Mouse (Mus musculus) forebrain, embryonic 15.5 days (tissue): ENCODE data around the gene Cmya5. TPM values are rescaled to one million over a fixed set of nuclear protein-coding genes. Genes with fewer than 3 reads are reported as not detected.

Source experiments
- ATAC-seq: fragments of 200-750 bp; cut with Nextera tagmentation; replicated peaks from 2 replicates; pipeline ENCODE4 v1.8.0; 2017; ENCODE audit warnings: mild to moderate bottlenecking, moderate TSS enrichment, moderate library complexity
- H3K27ac ChIP-seq: fragments of 300-500 bp; sonication (generic); replicated peaks from 2 replicates; pipeline ENCODE4 v1.5.1; 2015; ENCODE audit warnings: mild to moderate bottlenecking, inconsistent platforms
- H3K27me3 ChIP-seq: fragments of 300-500 bp; sonication (generic); 2 replicates; pipeline ENCODE4 v1.6.1; 2015; ENCODE audit warnings: inconsistent platforms
- H3K36me3 ChIP-seq: fragments of 300-500 bp; sonication (generic); 2 replicates; pipeline ENCODE4 v1.6.1; 2015; ENCODE audit warnings: mild to moderate bottlenecking, inconsistent platforms
- H3K4me1 ChIP-seq: fragments of 300-500 bp; sonication (generic); 2 replicates; pipeline ENCODE4 v1.6.1; 2015; ENCODE audit warnings: inconsistent platforms
- H3K4me2 ChIP-seq: fragments of 300-500 bp; sonication (generic); replicated peaks from 2 replicates; pipeline ENCODE4 v1.6.1; 2015; ENCODE audit warnings: mild to moderate bottlenecking, inconsistent platforms
- H3K4me3 ChIP-seq: fragments of 300-500 bp; sonication (generic); 2 replicates; pipeline ENCODE4 v1.5.1; 2015; ENCODE audit warnings: mild to moderate bottlenecking, inconsistent platforms
- H3K9ac ChIP-seq: fragments of 300-500 bp; sonication (generic); replicated peaks from 2 replicates; pipeline ENCODE4 v1.6.1; 2015; ENCODE audit warnings: mild to moderate bottlenecking, inconsistent platforms
- H3K9me3 ChIP-seq: fragments of 300-500 bp; sonication (generic); 2 replicates; pipeline ENCODE4 v1.6.1; 2016; ENCODE audit warnings: inconsistent platforms
- WGBS: fragments of 180-500 bp; shearing (Covaris S2); methylation state at CpG from one replicate; pipeline ENCODE4 v1.1.7; 2015; ENCODE audit warnings: mixed read lengths; 5-methylcytosine and 5-hydroxymethylcytosine counted together
- polyA plus RNA-seq: library from polyadenylated mRNA; unstranded; fragments of >200 nt; fragmentation: Nextera tagmentation; extraction: Ambion mirVana; gene quantifications from 2 replicates; pipeline ENCODE4 v1.2.1, GENCODE M21; 2015

Cmya5 gene
- polyA plus RNA-seq, 1 experiment from 2014 or later, result 0.19 TPM

- Histone ChIP-seq H3K4me1 (no peaks in the 10 kb centered on the region), H3K27ac (no peak overlapping the region), H3K9ac (no peak overlapping the region), H3K9me3 (no peaks in the 10 kb centered on the region), H3K27me3 (no peaks in the 10 kb centered on the region), H3K4me2 (no peak overlapping the region), H3K4me3 (no peak overlapping the region), H3K36me3 (no peaks in the 10 kb centered on the region)
- ATAC-seq, result no peak
- 94% methylated on average over 2 of the region's 2 CpGs for WGBS
These were observed 63.7 kb downstream of the Cmya5 start for GRCm38 (mm10) chr13:93080859-93081258.

- peak overlapping the region; percentile 33 for H3K4me2 ChIP-seq
- no peaks in the 10 kb centered on the region for H3K9me3 ChIP-seq
- WGBS, result 42% methylated on average over 17 of the region's 17 CpGs
- no peaks in the 10 kb centered on the region for H3K27me3 ChIP-seq
- H3K27ac ChIP-seq, result peak overlapping the region; percentile 92
- H3K4me3 ChIP-seq, result no peak overlapping the region
- H3K9ac ChIP-seq, result no peak overlapping the region
- H3K4me1 ChIP-seq, result peaks cover 20% of the 10 kb centered on the region
- peak; percentile 53 for ATAC-seq
- no peaks in the 10 kb centered on the region for H3K36me3 ChIP-seq
These were observed 70.3 kb downstream of the Cmya5 start for GRCm38 (mm10) chr13:93074147-93074641.

GRCm38 (mm10) chr13:93073595-93073994, 70.9 kb downstream of the Cmya5 start:
- H3K36me3 ChIP-seq, result no peaks in the 10 kb centered on the region
- no peak overlapping the region for H3K9ac ChIP-seq
- 17% methylated on average over 2 of the region's 2 CpGs for WGBS
- ATAC-seq, result peak; percentile 85
- no peaks in the 10 kb centered on the region for H3K9me3 ChIP-seq
- H3K27me3 ChIP-seq, result no peaks in the 10 kb centered on the region
- H3K4me2 ChIP-seq, result peak overlapping the region; percentile 33
- peak overlapping the region; percentile 92 for H3K27ac ChIP-seq
- H3K4me3 ChIP-seq, result no peak overlapping the region
- H3K4me1 ChIP-seq, result peaks cover 20% of the 10 kb centered on the region

DNA sequence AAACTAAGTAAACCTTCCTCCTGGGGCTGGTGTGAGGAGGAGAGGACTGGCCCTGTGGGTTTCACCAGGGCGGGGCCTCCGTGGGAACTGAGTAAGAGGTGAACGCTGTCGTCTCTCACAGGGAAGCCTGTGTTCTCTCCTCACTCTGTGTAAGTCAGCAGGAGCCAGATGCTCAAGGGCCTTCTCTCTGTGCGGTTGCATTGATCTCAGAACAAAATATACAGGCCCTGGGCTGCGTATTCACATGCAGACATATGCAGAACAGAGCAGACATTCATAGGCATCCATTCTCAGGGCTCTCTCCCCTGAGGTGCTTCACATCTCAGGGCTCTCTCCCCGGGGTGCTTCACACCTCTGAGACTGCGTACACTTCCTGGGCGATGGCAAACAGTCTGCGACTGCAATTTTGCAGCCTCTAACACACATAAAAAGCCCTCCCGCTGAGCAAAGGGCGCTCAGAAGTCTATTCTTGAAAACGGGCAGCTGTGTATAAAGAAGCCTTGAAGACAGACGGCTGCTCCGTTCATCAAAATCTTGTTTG, 71.6 kb downstream of the Cmya5 start:
- Histone ChIP-seq H3K4me2 (peak overlapping the region; percentile 33), H3K9ac (0 out of 2 replicates have a peak overlapping the region, but pooled peaks have one; percentile 25), H3K4me3 (no peak overlapping the region), H3K27me3 (no peaks in the 10 kb centered on the region), H3K36me3 (no peaks in the 10 kb centered on the region), H3K9me3 (no peaks in the 10 kb centered on the region), H3K27ac (peak overlapping the region; percentile 92), H3K4me1 (peaks cover 20% of the 10 kb centered on the region)
- peak; percentile 74 for ATAC-seq
- WGBS, result 6% methylated on average over 15 of the region's 15 CpGs

DNA sequence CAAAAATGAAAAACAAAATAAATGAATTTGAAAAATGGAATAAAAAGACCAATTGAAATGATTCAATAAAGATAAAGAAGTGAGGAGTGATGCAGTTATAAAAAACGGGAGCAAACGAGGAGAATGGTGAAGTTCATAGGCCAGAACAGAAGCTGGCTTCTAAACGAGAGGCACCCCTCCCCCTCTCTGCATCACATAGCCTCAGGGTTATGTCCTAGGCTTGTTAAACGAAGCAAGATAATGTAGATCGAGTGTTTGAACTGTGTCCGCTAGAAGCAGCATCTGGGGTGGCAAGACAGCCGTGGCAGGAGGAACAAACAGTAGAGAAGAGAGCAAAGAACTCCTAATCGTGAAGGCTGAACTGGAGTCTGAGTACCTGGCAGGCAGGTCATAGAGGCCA, 74.1 kb downstream of the Cmya5 start:
- no peak overlapping the region for H3K27ac ChIP-seq
- H3K4me1 ChIP-seq, result peaks cover 20% of the 10 kb centered on the region
- no peak overlapping the region for H3K4me2 ChIP-seq
- ATAC-seq, result no peak
- no peak overlapping the region for H3K4me3 ChIP-seq
- no peaks in the 10 kb centered on the region for H3K27me3 ChIP-seq
- no peaks in the 10 kb centered on the region for H3K36me3 ChIP-seq
- WGBS, result 20% methylated on average over 8 of the region's 8 CpGs
- no peak overlapping the region for H3K9ac ChIP-seq
- H3K9me3 ChIP-seq, result no peaks in the 10 kb centered on the region

DNA sequence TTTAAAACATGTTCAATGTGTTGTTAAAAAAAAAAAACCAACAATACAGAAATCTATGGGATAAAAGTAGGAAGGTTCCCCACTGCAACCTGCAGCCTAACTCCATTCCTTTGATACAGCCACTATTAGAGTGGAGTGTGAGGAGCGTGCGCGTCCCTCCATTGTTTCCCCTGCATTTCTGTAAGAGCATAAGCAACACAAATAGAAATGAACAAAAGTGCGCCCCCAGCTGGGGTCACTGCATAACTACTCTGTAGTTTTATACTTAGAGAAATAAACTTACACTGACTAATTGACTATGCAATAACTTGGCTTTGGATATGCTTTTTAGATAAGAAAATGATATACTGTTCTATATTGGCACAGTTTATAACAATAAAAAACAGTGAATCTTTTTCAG, 75.0 kb downstream of the Cmya5 start:
- no peak overlapping the region for H3K4me2 ChIP-seq
- no peaks in the 10 kb centered on the region for H3K9me3 ChIP-seq
- 34% methylated on average over 4 of the region's 4 CpGs for WGBS
- H3K4me3 ChIP-seq, result no peak overlapping the region
- H3K27ac ChIP-seq, result no peak overlapping the region
- H3K4me1 ChIP-seq, result peaks cover 20% of the 10 kb centered on the region
- H3K36me3 ChIP-seq, result no peaks in the 10 kb centered on the region
- H3K27me3 ChIP-seq, result no peaks in the 10 kb centered on the region
- no peak for ATAC-seq
- H3K9ac ChIP-seq, result no peak overlapping the region

DNA sequence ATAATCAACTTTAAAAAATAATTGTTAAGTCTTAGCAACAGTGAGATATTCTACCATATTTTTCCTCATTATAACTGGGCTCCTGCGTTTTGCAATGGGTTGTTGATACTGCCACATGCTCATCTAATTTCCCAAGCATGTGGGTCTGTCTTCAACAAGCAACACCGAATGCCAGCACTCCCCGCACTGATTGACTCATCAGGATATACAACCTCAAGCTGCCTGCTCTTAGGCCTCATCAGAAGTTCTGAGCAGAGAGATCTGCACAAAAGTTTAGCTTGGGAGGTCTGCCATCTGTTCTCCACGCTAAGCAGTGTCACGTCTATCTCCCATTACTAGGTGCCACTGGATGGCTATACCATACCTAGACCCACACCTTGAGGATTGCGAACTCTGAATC, 76.2 kb downstream of the Cmya5 start:
- Histone ChIP-seq H3K9ac (no peak overlapping the region), H3K27me3 (no peaks in the 10 kb centered on the region), H3K36me3 (no peaks in the 10 kb centered on the region), H3K4me1 (peaks cover 10% of the 10 kb centered on the region), H3K4me3 (no peak overlapping the region), H3K27ac (no peak overlapping the region), H3K9me3 (no peaks in the 10 kb centered on the region), H3K4me2 (no peak overlapping the region)
- ATAC-seq, result no peak
- WGBS, result 85% methylated on average over 6 of the region's 6 CpGs

DNA sequence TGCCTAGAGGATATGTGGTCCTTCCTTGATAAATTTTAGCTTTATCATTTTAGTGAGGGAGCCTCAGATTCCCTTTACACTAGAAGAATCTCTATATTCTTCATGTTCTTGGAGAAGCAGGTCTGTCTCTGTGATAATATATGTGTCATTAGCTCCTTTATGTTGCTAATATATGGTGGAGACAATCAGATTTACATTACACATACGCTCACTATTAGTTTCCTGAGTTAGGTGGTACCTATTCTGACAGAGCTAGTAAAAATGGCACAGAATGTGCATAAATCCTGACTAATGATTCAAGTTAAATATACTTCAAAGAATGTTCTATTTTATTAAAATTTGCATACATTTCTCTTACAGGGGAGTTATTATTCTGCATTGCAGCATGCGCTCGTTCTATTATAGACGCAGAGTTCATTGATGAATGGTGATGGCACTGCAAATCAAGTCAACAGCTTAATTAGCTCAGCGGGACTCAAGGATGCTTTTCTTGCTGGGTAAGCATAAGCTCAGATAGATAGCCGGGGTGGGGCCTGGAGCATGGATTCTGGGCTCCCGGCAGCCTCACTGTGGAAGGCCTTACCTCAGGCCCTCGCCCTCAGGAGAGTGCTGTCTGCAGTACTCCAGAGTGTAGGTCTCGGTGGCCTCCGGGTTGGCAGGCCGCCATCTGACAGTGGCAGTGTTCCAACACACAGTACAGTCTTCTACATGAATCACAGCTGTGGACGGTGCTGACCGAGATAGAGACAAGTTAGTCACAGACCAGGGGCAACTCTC, 81.5 kb downstream of the Cmya5 start:
- Histone ChIP-seq H3K9ac (no peak overlapping the region), H3K4me2 (no peak overlapping the region), H3K4me1 (peaks cover 5% of the 10 kb centered on the region), H3K4me3 (no peak overlapping the region), H3K9me3 (no peaks in the 10 kb centered on the region), H3K36me3 (no peaks in the 10 kb centered on the region), H3K27me3 (no peaks in the 10 kb centered on the region), H3K27ac (no peak overlapping the region)
- 33% methylated on average over 13 of the region's 13 CpGs for WGBS
- ATAC-seq, result peak; percentile 62

- Histone ChIP-seq H3K9ac (no peak overlapping the region), H3K27ac (no peak overlapping the region), H3K4me2 (no peak overlapping the region), H3K4me3 (no peak overlapping the region), H3K27me3 (no peaks in the 10 kb centered on the region), H3K36me3 (no peaks in the 10 kb centered on the region), H3K4me1 (peaks cover 7% of the 10 kb centered on the region), H3K9me3 (no peaks in the 10 kb centered on the region)
- WGBS, result 88% methylated on average over 4 of the region's 4 CpGs
- ATAC-seq, result no peak
These were observed 83.2 kb downstream of the Cmya5 start for GRCm38 (mm10) chr13:93061311-93061710.

GRCm38 (mm10) chr13:93060437-93060836, 84.1 kb downstream of the Cmya5 start:
- Histone ChIP-seq H3K36me3 (no peaks in the 10 kb centered on the region), H3K27ac (no peak overlapping the region), H3K4me1 (peaks cover 9% of the 10 kb centered on the region), H3K27me3 (no peaks in the 10 kb centered on the region), H3K9me3 (no peaks in the 10 kb centered on the region), H3K9ac (no peak overlapping the region), H3K4me3 (no peak overlapping the region), H3K4me2 (no peak overlapping the region)
- no peak for ATAC-seq
- WGBS, result 91% methylated on average over 3 of the region's 3 CpGs

- Histone ChIP-seq H3K4me2 (no peak overlapping the region), H3K27ac (no peak overlapping the region), H3K4me3 (no peak overlapping the region), H3K9ac (no peak overlapping the region), H3K27me3 (no peaks in the 10 kb centered on the region), H3K9me3 (no peaks in the 10 kb centered on the region), H3K4me1 (peaks cover 9% of the 10 kb centered on the region), H3K36me3 (no peaks in the 10 kb centered on the region)
- ATAC-seq, result no peak
- 70% methylated on average over 5 of the region's 5 CpGs for WGBS
These were observed 85.9 kb downstream of the Cmya5 start for GRCm38 (mm10) chr13:93058551-93059011.

GRCm38 (mm10) chr13:93057492-93058260, 86.8 kb downstream of the Cmya5 start:
- ATAC-seq, result no peak
- H3K36me3 ChIP-seq, result no peaks in the 10 kb centered on the region
- H3K9ac ChIP-seq, result no peak overlapping the region
- 0 out of 2 replicates have a peak, but pooled peaks cover 4% of the 10 kb centered on the region for H3K4me1 ChIP-seq
- no peak overlapping the region for H3K4me3 ChIP-seq
- no peaks in the 10 kb centered on the region for H3K9me3 ChIP-seq
- no peak overlapping the region for H3K27ac ChIP-seq
- no peaks in the 10 kb centered on the region for H3K27me3 ChIP-seq
- no peak overlapping the region for H3K4me2 ChIP-seq
- WGBS, result 87% methylated on average over 7 of the region's 7 CpGs
